ENCODE assay signal across 17 mouse cellular contexts in the genomic region with DNA sequence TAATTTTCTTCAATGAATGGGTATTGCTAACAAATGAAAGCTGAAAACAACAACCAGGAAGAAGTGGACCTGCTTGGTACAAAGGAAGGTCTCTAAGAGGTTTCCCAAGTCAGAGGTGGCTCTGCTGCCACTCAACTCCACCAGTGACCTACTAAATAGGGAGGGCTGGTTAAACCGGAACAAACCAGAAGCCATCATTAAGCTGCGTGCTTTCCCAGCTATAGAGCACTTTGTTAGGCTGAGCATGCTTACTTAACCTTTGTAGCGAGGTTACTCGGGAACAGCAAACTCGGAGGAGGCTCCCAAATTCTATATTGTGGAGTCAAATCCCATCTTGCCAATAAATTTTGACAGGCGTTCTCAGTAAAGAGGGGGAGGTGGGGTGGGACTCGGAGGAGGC. TPM values are rescaled to one million over a fixed set of nuclear protein-coding genes. Genes with fewer than 3 reads are reported as not detected.
A peak's percentile ranks its signal among the peaks of the same experiment; 100 is the strongest.
DNase-seq lines count a peak whose midpoint lies in the region; ATAC-seq lines count a peak whose summit lies in the region.
"Had no signal": no experiment of that assay in that cellular context is flagged by ENCODE, and none has a peak within 500 bp of the region (broad histone marks: within the 10 kb centered on the region; RNA-seq: fewer than 3 reads in every experiment).

No protein-coding gene starts in this region.

- ATAC-seq in liver, embryonic 13.5 days (ENCODE audit: low read depth): peak; percentile 40; the same call in 1 of the 2 replicates
- no peak for ATAC-seq in liver, embryonic 11.5 days (replicated peaks; ENCODE audit: low FRiP score)
- no peak for ATAC-seq in forebrain, embryonic 12.5 days (ENCODE audit: low FRiP score)
- ATAC-seq: midbrain, embryonic 15.5 days; Patski had no signal

- H3K27ac ChIP-seq in liver, embryonic 13.5 days: no peak overlapping the region
- no peak overlapping the region for H3K27ac ChIP-seq in liver, embryonic 11.5 days (ENCODE audit: low read depth, low read length)
- H3K27ac ChIP-seq in embryonic facial prominence, embryonic 10.5 days (replicated peaks): no peak overlapping the region
- no peak overlapping the region for H3K27ac ChIP-seq in forebrain, embryonic 12.5 days
- H3K27ac ChIP-seq: embryonic facial prominence, embryonic 12.5 days; forebrain, embryonic 10.5 days; hindbrain, embryonic 15.5 days; midbrain, embryonic 15.5 days; neural tube, embryonic 12.5 days had no signal

- no peak overlapping the region for H3K9ac ChIP-seq in liver, embryonic 13.5 days
- H3K9ac ChIP-seq in liver, embryonic 11.5 days (ENCODE audit: low read depth, low read length): no peak overlapping the region
- H3K9ac ChIP-seq in forebrain, embryonic 12.5 days: no peak overlapping the region
- H3K9ac ChIP-seq: embryonic facial prominence, embryonic 12.5 days; hindbrain, embryonic 15.5 days; midbrain, embryonic 15.5 days; neural tube, embryonic 12.5 days had no signal

- DNase-seq in embryo, embryonic 11 days: peak; percentile 34
- no peak for DNase-seq in embryo, embryonic 9.5 days (ENCODE audit: extremely low spot score)
- no peak for DNase-seq in liver, embryonic 13.5 days
- DNase-seq in liver, embryonic 11.5 days (ENCODE audit: low spot score): no peak
- DNase-seq in embryonic facial prominence, embryonic 10.5 days (ENCODE audit: low spot score): peak; percentile 30
- peak; percentile 30 for DNase-seq in mesoderm, embryonic 11.5 days (ENCODE audit: low read depth, low spot score)
- no peak for DNase-seq in layer of hippocampus, adult 8-10 months (ENCODE audit: low spot score in 2 of 2)
- DNase-seq: cerebellum, adult 8-10 months; heart, adult 18-20 months; thymus, postnatal 25 days had no signal

- no peak overlapping the region for H3K4me3 ChIP-seq in liver, embryonic 13.5 days (replicated peaks)
- H3K4me3 ChIP-seq in liver, embryonic 11.5 days (ENCODE audit: low read depth, low read length): no peak overlapping the region
- H3K4me3 ChIP-seq in embryonic facial prominence, embryonic 10.5 days: no peak overlapping the region
- no peak overlapping the region for H3K4me3 ChIP-seq in forebrain, embryonic 12.5 days (replicated peaks)
- H3K4me3 ChIP-seq: embryonic facial prominence, embryonic 12.5 days; forebrain, embryonic 10.5 days; hindbrain, embryonic 15.5 days; midbrain, embryonic 15.5 days; neural tube, embryonic 12.5 days had no signal

- WGBS in liver, embryonic 13.5 days (ENCODE audit: insufficient replicate concordance): 75% methylated on average over 7 of the region's 7 CpGs
- WGBS in liver, embryonic 11.5 days: 72% methylated on average over 7 of the region's 7 CpGs
- WGBS in embryonic facial prominence, embryonic 10.5 days: 38% methylated on average over 7 of the region's 7 CpGs
- WGBS in forebrain, embryonic 12.5 days: 67% methylated on average over 7 of the region's 7 CpGs

- peaks cover 62% of the 10 kb centered on the region for H3K4me1 ChIP-seq in liver, embryonic 13.5 days (replicated peaks)
- H3K4me1 ChIP-seq in liver, embryonic 11.5 days (replicated peaks; ENCODE audit: control insufficient read depth, insufficient read depth, low read length): peaks cover 16% of the 10 kb centered on the region
- peaks cover 20% of the 10 kb centered on the region for H3K4me1 ChIP-seq in embryonic facial prominence, embryonic 10.5 days
- peaks cover 4% of the 10 kb centered on the region; the same call in 1 of the 2 replicates for H3K4me1 ChIP-seq in forebrain, embryonic 12.5 days
- H3K4me1 ChIP-seq: embryonic facial prominence, embryonic 12.5 days; hindbrain, embryonic 15.5 days; midbrain, embryonic 15.5 days had no signal

- H3K9me3 ChIP-seq in liver, embryonic 13.5 days (replicated peaks): no peaks in the 10 kb centered on the region
- H3K9me3 ChIP-seq in liver, embryonic 11.5 days (ENCODE audit: control insufficient read depth, low read length): no peaks in the 10 kb centered on the region
- peaks cover 4% of the 10 kb centered on the region; the same call in 1 of the 2 replicates for H3K9me3 ChIP-seq in embryonic facial prominence, embryonic 10.5 days
- H3K9me3 ChIP-seq in forebrain, embryonic 12.5 days: no peaks in the 10 kb centered on the region
- H3K9me3 ChIP-seq: embryonic facial prominence, embryonic 12.5 days; forebrain, embryonic 10.5 days; hindbrain, embryonic 15.5 days; midbrain, embryonic 15.5 days; neural tube, embryonic 12.5 days had no signal

- no peak overlapping the region for H3K4me2 ChIP-seq in liver, embryonic 13.5 days
- no peak overlapping the region for H3K4me2 ChIP-seq in liver, embryonic 11.5 days
- H3K4me2 ChIP-seq in forebrain, embryonic 12.5 days: no peak overlapping the region
- H3K4me2 ChIP-seq: embryonic facial prominence, embryonic 12.5 days; hindbrain, embryonic 15.5 days; midbrain, embryonic 15.5 days; neural tube, embryonic 12.5 days had no signal

- peaks cover 22% of the 10 kb centered on the region; the same call in 1 of the 2 replicates for H3K36me3 ChIP-seq in liver, embryonic 13.5 days
- peaks cover 4% of the 10 kb centered on the region; the same call in 1 of the 2 replicates for H3K36me3 ChIP-seq in liver, embryonic 11.5 days (ENCODE audit: control insufficient read depth, insufficient read depth, low read length)
- peaks cover 20% of the 10 kb centered on the region for H3K36me3 ChIP-seq in embryonic facial prominence, embryonic 10.5 days (replicated peaks)
- H3K36me3 ChIP-seq in forebrain, embryonic 12.5 days (replicated peaks): no peaks in the 10 kb centered on the region
- H3K36me3 ChIP-seq: hindbrain, embryonic 15.5 days; midbrain, embryonic 15.5 days; neural tube, embryonic 12.5 days had no signal

- no peaks in the 10 kb centered on the region for H3K27me3 ChIP-seq in liver, embryonic 13.5 days
- no peaks in the 10 kb centered on the region for H3K27me3 ChIP-seq in liver, embryonic 11.5 days (replicated peaks; ENCODE audit: control insufficient read depth, insufficient read depth, low read length)
- H3K27me3 ChIP-seq in embryonic facial prominence, embryonic 10.5 days (replicated peaks; ENCODE audit: low read depth, poor library complexity, severe bottlenecking): no peaks in the 10 kb centered on the region
- H3K27me3 ChIP-seq in forebrain, embryonic 12.5 days: no peaks in the 10 kb centered on the region
- H3K27me3 ChIP-seq: embryonic facial prominence, embryonic 12.5 days; hindbrain, embryonic 15.5 days; midbrain, embryonic 15.5 days; neural tube, embryonic 12.5 days; Patski had no signal

RNA-seq across cellular contexts. Expression of a gene that starts 41.5 kb away (rescaled TPM):
- 20.2 and 20.4 TPM in 2 replicates for polyA plus RNA-seq in liver, embryonic 13.5 days (2015; fragmentation: Nextera tagmentation; extraction: Ambion mirVana)
- polyA plus RNA-seq in liver, embryonic 11.5 days (2014; fragmentation: Nextera tagmentation; extraction: Ambion mirVana): 35.0 and 37.3 TPM in 2 replicates
- polyA plus RNA-seq in embryonic facial prominence, embryonic 10.5 days (2016; fragmentation: Nextera tagmentation; extraction: Ambion mirVana): 58.3 and 60.8 TPM in 2 replicates
- total RNA-seq in layer of hippocampus, adult 8-10 months (2022): 10 to 100 TPM; 49.2 to 56.7 (median 50.9) TPM
- polyA plus RNA-seq in forebrain, embryonic 12.5 days (2016; fragmentation: Nextera tagmentation; extraction: Ambion mirVana): 32.1 and 37.0 TPM in 2 replicates

Comparison
In these comparisons a context has a peak if more than half of its experiments do, and no peak if none do; other contexts are left out.
1. DNase-seq: peak in embryo, embryonic 11 days (single experiment), embryonic facial prominence, embryonic 10.5 days (single experiment) and mesoderm, embryonic 11.5 days (single experiment); none in embryo, embryonic 9.5 days (single experiment), liver, embryonic 13.5 days (single experiment), liver, embryonic 11.5 days (single experiment) and layer of hippocampus, adult 8-10 months (0 of 2).